Mouse (Mus musculus) bone marrow macrophage, adult 2 months (primary cell): ENCODE results near the gene Dpp6.

Source experiments
- CTCF ChIP-seq: IDR thresholded peaks from 2 replicates; pipeline ENCODE4 v1.5.1; 2012; ENCODE audit warnings: low read depth, mild to moderate bottlenecking, low read length, moderate library complexity
- POLR2A ChIP-seq: IDR thresholded peaks from 2 replicates; pipeline ENCODE4 v1.6.1; 2012; ENCODE audit warnings: mild to moderate bottlenecking, low read depth, low read length, borderline replicate concordance

GRCm38 (mm10) chr5:27744944-27745343 lies 927.9 kb downstream of the Dpp6 start:
- TF ChIP-seq POLR2A (no peak), CTCF (no peak)
